ENCODE assay signal across 8 mouse cellular contexts in the genomic region with DNA sequence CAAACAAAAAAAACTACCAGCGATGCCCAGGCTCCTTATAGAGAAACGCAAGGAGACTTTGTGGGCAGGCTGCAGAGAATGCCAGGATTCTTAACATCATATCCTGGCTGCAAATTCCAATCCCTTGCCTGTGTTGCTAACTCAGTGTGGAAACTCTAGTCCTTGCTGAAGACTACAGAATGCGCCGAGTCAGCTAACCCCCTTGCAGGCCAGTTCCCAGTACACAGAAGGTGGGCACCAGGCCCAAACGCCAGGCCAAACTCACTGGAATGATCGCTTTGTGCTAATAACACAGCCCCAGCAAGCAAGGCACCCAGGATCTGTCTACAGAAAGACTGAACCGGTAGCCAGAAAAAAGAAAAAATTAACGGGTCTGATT. TPM values are rescaled to one million over a fixed set of nuclear protein-coding genes. Genes with fewer than 3 reads are reported as not detected.
A peak's percentile ranks its signal among the peaks of the same experiment; 100 is the strongest.
DNase-seq lines count a peak whose midpoint lies in the region; ATAC-seq and TF ChIP-seq lines count a peak whose summit lies in the region.

No protein-coding gene starts in this region.

- peak; percentile 52; the same call in 1 of the 2 replicates for ATAC-seq in neural tube, embryonic 13.5 days (ENCODE audit: low read depth)
- peak; percentile 74 for ATAC-seq in cerebellum, adult (ENCODE audit: insufficient number of reproducible peaks, low FRiP score, low TSS enrichment)
- ATAC-seq in hindbrain, postnatal 0 days: peak; percentile 72
- no peak for ATAC-seq in stomach, embryonic 14.5 days (ENCODE audit: insufficient number of reproducible peaks, insufficient read depth, low FRiP score, low read depth)

- DNase-seq in neural tube, embryonic 10.5 days (ENCODE audit: extremely low spot score, low spot score): no peak
- peak; percentile 89 for DNase-seq in gastrocnemius, adult 2 months
- DNase-seq in hindbrain, postnatal 0 days (ENCODE audit: low spot score): peak; percentile 68
- peak; percentile 36 for DNase-seq in lung, adult 2 months
- DNase-seq in frontal cortex, postnatal 36 days (ENCODE audit: low spot score in 2 of 2): no peak

- no peak for TF ChIP-seq CTCF in gastrocnemius, adult 2 months (IDR thresholded peaks at IDR 0.05)
- TF ChIP-seq CTCF in hindbrain, postnatal 0 days (IDR thresholded peaks at IDR 0.05; ENCODE audit: low read depth): no peak
- no peak for TF ChIP-seq CTCF in lung, adult 2 months (IDR thresholded peaks at IDR 0.05; ENCODE audit: insufficient read depth, low read length)

- H3K4me2 ChIP-seq in neural tube, embryonic 13.5 days: no peak overlapping the region
- peak overlapping the region; percentile 27 for H3K4me2 ChIP-seq in hindbrain, postnatal 0 days (ENCODE audit: low read depth, low read length)
- no peak overlapping the region for H3K4me2 ChIP-seq in stomach, embryonic 14.5 days (replicated peaks; ENCODE audit: low read depth, low read length)

- no peaks in the 10 kb centered on the region for H3K9me3 ChIP-seq in neural tube, embryonic 13.5 days
- no peaks in the 10 kb centered on the region for H3K9me3 ChIP-seq in hindbrain, postnatal 0 days (ENCODE audit: low read length)
- no peaks in the 10 kb centered on the region for H3K9me3 ChIP-seq in stomach, embryonic 14.5 days (ENCODE audit: control insufficient read depth, low read depth, low read length)

- H3K4me1 ChIP-seq in neural tube, embryonic 13.5 days (replicated peaks): peaks cover 50% of the 10 kb centered on the region
- H3K4me1 ChIP-seq in hindbrain, postnatal 0 days (ENCODE audit: insufficient read depth, low read length): peaks cover 12% of the 10 kb centered on the region; the same call in 1 of the 2 replicates
- peaks cover 16% of the 10 kb centered on the region for H3K4me1 ChIP-seq in lung, adult 2 months (ENCODE audit: control insufficient read depth, insufficient read depth, low read length)
- peaks cover 20% of the 10 kb centered on the region for H3K4me1 ChIP-seq in stomach, embryonic 14.5 days (ENCODE audit: control insufficient read depth, insufficient read depth, low read length)

- H3K27ac ChIP-seq in neural tube, embryonic 13.5 days (replicated peaks): no peak overlapping the region; the same call in 1 of the 2 replicates
- H3K27ac ChIP-seq in gastrocnemius, adult 2 months: peak overlapping the region; percentile 89
- peak overlapping the region; percentile 1; the same call in 1 of the 2 replicates for H3K27ac ChIP-seq in hindbrain, postnatal 0 days
- H3K27ac ChIP-seq in stomach, embryonic 14.5 days (ENCODE audit: low read length): peak overlapping the region; percentile 15; the same call in 1 of the 2 replicates

- H3K9ac ChIP-seq in neural tube, embryonic 13.5 days: no peak overlapping the region
- H3K9ac ChIP-seq in hindbrain, postnatal 0 days (replicated peaks; ENCODE audit: low read length): no peak overlapping the region
- no peak overlapping the region for H3K9ac ChIP-seq in stomach, embryonic 14.5 days (replicated peaks; ENCODE audit: low read depth, low read length)

- H3K27me3 ChIP-seq in neural tube, embryonic 13.5 days: no peaks in the 10 kb centered on the region
- H3K27me3 ChIP-seq in hindbrain, postnatal 0 days (ENCODE audit: insufficient read depth, low read length): no peaks in the 10 kb centered on the region
- no peaks in the 10 kb centered on the region for H3K27me3 ChIP-seq in stomach, embryonic 14.5 days (ENCODE audit: control insufficient read depth, insufficient read depth, low read length)

- TF ChIP-seq POLR2A in lung, adult 2 months (IDR thresholded peaks at IDR 0.05; ENCODE audit: borderline replicate concordance, extremely low read depth, low read depth, low read length): no peak

- peaks cover 17% of the 10 kb centered on the region for H3K36me3 ChIP-seq in neural tube, embryonic 13.5 days
- H3K36me3 ChIP-seq in hindbrain, postnatal 0 days (ENCODE audit: insufficient read depth, low read length): no peaks in the 10 kb centered on the region
- 0 out of 2 replicates have a peak, but pooled peaks cover 7% of the 10 kb centered on the region for H3K36me3 ChIP-seq in stomach, embryonic 14.5 days (ENCODE audit: control insufficient read depth, insufficient read depth, low read length)

- intact Hi-C loops in gastrocnemius, adult 2 months (cut with DNase I): no loop called here

- 66% methylated on average over 8 of the region's 8 CpGs for WGBS in neural tube, embryonic 13.5 days
- WGBS in hindbrain, postnatal 0 days: 34% methylated on average over 8 of the region's 8 CpGs
- WGBS in lung, adult 2 months: 16% methylated on average over 8 of the region's 8 CpGs
- 49% methylated on average over 8 of the region's 8 CpGs for WGBS in stomach, embryonic 14.5 days

- no peak overlapping the region for H3K4me3 ChIP-seq in neural tube, embryonic 13.5 days
- H3K4me3 ChIP-seq in gastrocnemius, adult 2 months: peak overlapping the region; percentile 75
- H3K4me3 ChIP-seq in hindbrain, postnatal 0 days (ENCODE audit: low read length): no peak overlapping the region
- H3K4me3 ChIP-seq in lung, adult 2 months (replicated peaks; ENCODE audit: extremely low read depth, low read depth, low read length): no peak overlapping the region
- H3K4me3 ChIP-seq in stomach, embryonic 14.5 days (ENCODE audit: low read depth, low read length): no peak overlapping the region

RNA-seq across cellular contexts. Expression of a gene that starts 7.2 kb away (rescaled TPM):
- 3.4 and 4.1 TPM in 2 replicates for polyA plus RNA-seq in neural tube, embryonic 13.5 days (2015; fragmentation: Nextera tagmentation; extraction: Ambion mirVana)
- total RNA-seq in gastrocnemius, adult 2 months (2021): 100 to 1,000 TPM; 148 to 167 TPM
- total RNA-seq in hindbrain, postnatal 0 days (2014; rRNA removed): 10.1 and 20.6 TPM in 2 replicates
- polyA plus RNA-seq in hindbrain, postnatal 0 days (2015; fragmentation: Nextera tagmentation; extraction: Ambion mirVana): 2.4 and 2.5 TPM in 2 replicates
- 16.8 and 23.5 TPM in 2 replicates for polyA plus RNA-seq in lung, adult 2 months (2012; rRNA removed)
- polyA plus RNA-seq in stomach, embryonic 14.5 days (2014; fragmentation: Nextera tagmentation; extraction: Ambion mirVana): 6.6 and 8.5 TPM in 2 replicates

Comparison
In these comparisons a context has a peak if more than half of its experiments do, and no peak if none do; other contexts are left out.
1. DNase-seq: peak in gastrocnemius, adult 2 months (single experiment), hindbrain, postnatal 0 days (single experiment) and lung, adult 2 months (single experiment); none in neural tube, embryonic 10.5 days (single experiment) and frontal cortex, postnatal 36 days (0 of 2).